Mouse (Mus musculus): Measurements from ENCODE around the gene Nkg7.

- no peak for TF ChIP-seq ZNF384 (IDR thresholded peaks at IDR 0.05; ENCODE audit: low read depth, low read length)
- TF ChIP-seq ZC3H11A (IDR thresholded peaks at IDR 0.05; ENCODE audit: borderline replicate concordance, low read depth, low read length): no peak
- TF ChIP-seq HCFC1 (IDR thresholded peaks at IDR 0.05; ENCODE audit: borderline replicate concordance, insufficient read depth, low read length): no peak
These were observed 46.4 kb downstream of the Nkg7 start for GRCm38 (mm10) chr7:43483236-43483635.
